ENCODE assay signal across 9 mouse cellular contexts in genomic region chr7:107567261-107567671, GRCm38 (mm10). TPM values are rescaled to one million over a fixed set of nuclear protein-coding genes. Genes with fewer than 3 reads are reported as not detected.
DNase-seq lines count a peak whose midpoint lies in the region; ATAC-seq lines count a peak whose summit lies in the region.
"Had no signal": no experiment of that assay in that cellular context is flagged by ENCODE, and none has a peak within 500 bp of the region (broad histone marks: within the 10 kb centered on the region; RNA-seq: fewer than 3 reads in every experiment).

Olfml1 (plus strand) TSS chr7:107567446.

- H3K4me1 ChIP-seq in hindbrain, embryonic 10.5 days (replicated peaks) = no peaks in the 10 kb centered on the region
- H3K4me1 ChIP-seq in hindbrain, embryonic 14.5 days (replicated peaks; ENCODE audit: control insufficient read depth, insufficient read depth, low read length) = no peaks in the 10 kb centered on the region
- no peaks in the 10 kb centered on the region for H3K4me1 ChIP-seq in hindbrain, embryonic 12.5 days

- no peak within 1 kb of the TSS; the same call in 1 of the 2 replicates for H3K4me2 ChIP-seq in hindbrain, embryonic 14.5 days (replicated peaks)
- peak within 1 kb of the TSS; percentile 31 for H3K4me2 ChIP-seq in hindbrain, embryonic 12.5 days (replicated peaks)

- peak within 1 kb of the TSS; percentile 24 for H3K4me3 ChIP-seq in hindbrain, embryonic 10.5 days
- no peak within 1 kb of the TSS; the same call in 1 of the 2 replicates for H3K4me3 ChIP-seq in hindbrain, embryonic 14.5 days (replicated peaks; ENCODE audit: low read length)
- H3K4me3 ChIP-seq in hindbrain, embryonic 12.5 days = peak within 1 kb of the TSS; percentile 15

- WGBS in hindbrain, embryonic 10.5 days = 52% methylated on average over 7 of the region's 7 CpGs
- WGBS in hindbrain, embryonic 14.5 days = 60% methylated on average over 7 of the region's 7 CpGs
- 57% methylated on average over 7 of the region's 7 CpGs for WGBS in hindbrain, embryonic 12.5 days

- peak within 1 kb of the TSS; percentile 45 for H3K27ac ChIP-seq in hindbrain, embryonic 10.5 days
- no peak within 1 kb of the TSS for H3K27ac ChIP-seq in hindbrain, embryonic 14.5 days
- H3K27ac ChIP-seq in hindbrain, embryonic 12.5 days = peak within 1 kb of the TSS; percentile 36; the same call in 1 of the 2 replicates

- H3K9ac ChIP-seq in hindbrain, embryonic 14.5 days = no peak within 1 kb of the TSS
- H3K9ac ChIP-seq in hindbrain, embryonic 12.5 days = no peak within 1 kb of the TSS

- DNase-seq in hindbrain, embryonic 10.5 days (ENCODE audit: low spot score) = peak; percentile 60
- no peak for DNase-seq in hindbrain, embryonic 14.5 days (ENCODE audit: low spot score)
- DNase-seq in frontal cortex, postnatal 36 days (ENCODE audit: low spot score in 2 of 2) = peak; percentile 3 to 9
- peak; percentile 57 for DNase-seq in layer of hippocampus, adult 9-11 months
- DNase-seq in lung, adult 18-20 months = peak; percentile 9 to 15
- DNase-seq in telencephalon, adult 2 months (ENCODE audit: low read depth, low spot score) = peak; percentile 33
- DNase-seq in natural killer cell, adult 2 months (ENCODE audit: low spot score in 2 of 2) = no peak

- no peak for ATAC-seq in hindbrain, embryonic 14.5 days (ENCODE audit: low FRiP score)
- ATAC-seq in hindbrain, embryonic 12.5 days (ENCODE audit: low FRiP score) = no peak

- no peaks in the 10 kb centered on the region for H3K27me3 ChIP-seq in hindbrain, embryonic 10.5 days (ENCODE audit: insufficient read depth, poor library complexity, severe bottlenecking)
- H3K27me3 ChIP-seq in hindbrain, embryonic 14.5 days (ENCODE audit: control insufficient read depth, insufficient read depth, low read length) = no peaks in the 10 kb centered on the region
- H3K27me3 ChIP-seq in hindbrain, embryonic 12.5 days = no peaks in the 10 kb centered on the region
- H3K27me3 ChIP-seq: CH12.LX had no signal

- H3K9me3 ChIP-seq in hindbrain, embryonic 10.5 days = no peaks in the 10 kb centered on the region
- no peaks in the 10 kb centered on the region for H3K9me3 ChIP-seq in hindbrain, embryonic 14.5 days (ENCODE audit: control insufficient read depth, low read length)
- no peaks in the 10 kb centered on the region for H3K9me3 ChIP-seq in hindbrain, embryonic 12.5 days (replicated peaks)

- no peaks in the 10 kb centered on the region for H3K36me3 ChIP-seq in hindbrain, embryonic 10.5 days
- H3K36me3 ChIP-seq in hindbrain, embryonic 14.5 days (replicated peaks; ENCODE audit: control insufficient read depth, insufficient read depth) = no peaks in the 10 kb centered on the region
- H3K36me3 ChIP-seq in hindbrain, embryonic 12.5 days = no peaks in the 10 kb centered on the region

RNA-seq across cellular contexts. Expression of gene Olfml1, which starts in this region (rescaled TPM):
- 5.6 and 8.1 TPM in 2 replicates for polyA plus RNA-seq in hindbrain, embryonic 10.5 days (2016; fragmentation: Nextera tagmentation; extraction: Ambion mirVana)
- polyA plus RNA-seq in hindbrain, embryonic 14.5 days (2014; fragmentation: Nextera tagmentation; extraction: Ambion mirVana) = 5.0 and 5.2 TPM in 2 replicates
- polyA plus RNA-seq in hindbrain, embryonic 12.5 days (2016; fragmentation: Nextera tagmentation; extraction: Ambion mirVana) = 14.7 and 15.2 TPM in 2 replicates

Comparison
In these comparisons a context has a peak if more than half of its experiments do, and no peak if none do; other contexts are left out.
1. DNase-seq: peak in hindbrain, embryonic 10.5 days (single experiment), frontal cortex, postnatal 36 days (2 of 2), layer of hippocampus, adult 9-11 months (single experiment), lung, adult 18-20 months (2 of 2) and telencephalon, adult 2 months (single experiment); none in hindbrain, embryonic 14.5 days (single experiment) and natural killer cell, adult 2 months (0 of 2).